Mouse (Mus musculus) lung, postnatal 0 days (tissue): ENCODE data around the gene Plp2.

Experiments
- CTCF ChIP-seq: IDR thresholded peaks from 2 replicates; pipeline ENCODE4 v1.5.1; 2016; ENCODE audit warnings: antibody characterized with exemption, mild to moderate bottlenecking
- EP300 ChIP-seq: IDR thresholded peaks from 2 replicates; pipeline ENCODE4 v1.6.1; 2016; ENCODE audit warnings: antibody characterized with exemption, mild to moderate bottlenecking, control low read depth

GRCm38 (mm10) chrX:7664791-7665190 is 6.4 kb downstream of the Plp2 start:
- TF ChIP-seq CTCF = no peak
- TF ChIP-seq EP300 = no peak
